Mouse (Mus musculus): Measurements from ENCODE around the gene Grm1.
"Not testable (repeated sequence)": the region's sequence is repeated elsewhere in the genome, so short reads cannot be mapped to it uniquely, and the experiment has no call there.

Grm1 gene

DNA sequence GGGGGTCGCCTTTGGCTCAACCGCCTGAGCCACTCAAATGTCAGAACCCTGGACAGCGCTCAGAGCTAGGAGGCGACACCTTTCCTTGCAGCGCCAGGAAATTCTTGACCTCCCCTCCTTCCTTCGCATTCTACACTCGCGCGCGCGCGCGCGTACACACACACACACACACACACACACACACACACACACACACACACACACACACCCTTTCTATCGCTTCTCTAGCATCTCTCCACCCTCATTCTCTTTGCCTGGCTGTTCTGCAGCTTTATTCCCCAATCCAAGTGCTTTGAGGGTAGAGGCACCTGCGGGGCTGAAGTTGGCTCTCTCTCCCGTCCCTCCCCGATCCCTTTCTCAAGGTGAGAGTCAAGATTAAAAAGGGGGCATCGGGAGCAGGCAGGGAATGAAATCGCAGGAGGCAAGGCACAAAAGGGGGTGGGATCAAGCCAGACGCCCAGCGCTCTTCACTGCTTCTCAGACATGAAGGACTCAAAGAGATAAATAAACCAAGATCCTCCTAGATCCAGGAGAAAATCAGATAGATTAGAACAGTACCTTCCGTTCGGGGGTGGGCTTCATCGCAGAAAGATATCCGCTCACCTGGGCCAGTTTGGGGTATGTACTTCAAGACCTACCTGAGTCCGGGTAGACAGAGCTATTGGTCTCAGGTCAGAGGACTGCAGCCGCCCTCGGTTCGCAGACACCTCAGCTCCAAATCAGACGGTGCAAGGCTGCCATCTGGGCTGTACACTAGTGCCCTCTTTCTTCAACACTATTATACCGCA lies at the start of gene Grm1:
TSS of gene Grm1 (minus strand) at position 746 of the 788 bp plus-strand sequence.
- DNase-seq: no peak

DNA sequence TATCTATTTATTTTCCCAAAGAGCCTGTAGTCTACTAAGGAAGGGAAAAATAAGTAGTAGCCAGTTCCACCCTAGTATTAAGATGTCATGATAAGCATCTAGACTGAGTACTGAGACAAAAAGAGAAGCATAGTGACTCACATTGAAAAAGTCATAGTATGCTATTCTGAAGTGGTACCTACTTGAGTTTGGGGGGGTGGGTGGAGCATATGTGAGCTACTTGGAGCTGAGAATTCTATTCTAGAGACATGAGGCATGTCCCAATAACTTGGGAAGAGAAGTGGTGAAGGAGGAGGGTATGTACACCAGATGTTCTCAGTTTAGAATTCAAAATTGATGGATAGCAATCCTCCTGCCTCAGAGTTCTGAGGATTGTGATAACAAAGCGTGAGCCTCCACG lies 39.6 kb upstream of the Grm1 start:
- no peak for DNase-seq

DNA sequence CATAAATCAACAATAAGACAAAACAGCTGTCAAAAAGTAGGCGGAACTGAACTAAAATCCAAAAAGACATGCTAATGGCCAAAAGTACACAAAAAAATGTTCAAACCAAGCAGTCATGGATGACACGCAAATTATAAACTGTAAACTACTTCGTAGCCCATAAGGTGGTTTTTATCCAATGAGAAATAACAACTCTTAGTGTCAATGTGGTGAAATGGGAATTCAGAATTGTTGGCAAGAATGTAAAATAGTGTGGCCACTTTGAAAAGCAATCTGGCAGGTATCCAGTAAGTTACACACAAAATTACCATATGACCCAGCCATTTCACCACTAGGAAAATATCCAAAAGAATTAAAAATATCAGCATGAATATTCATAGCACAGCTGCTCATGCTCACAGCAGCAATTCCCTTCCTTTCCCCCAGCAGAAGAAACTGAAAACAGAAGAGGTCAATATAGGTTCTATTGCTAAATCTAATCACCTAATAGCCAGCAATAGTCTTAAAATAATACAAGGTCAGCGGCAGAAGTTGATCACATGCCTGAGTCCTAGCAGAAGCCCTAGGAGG lies 16.4 kb upstream of the Grm1 start:
- DNase-seq: no peak

GRCm38 (mm10) chr10:11086348-11086747 lies 4.2 kb upstream of the Grm1 start:
- no peak for DNase-seq

- DNase-seq: no peak
Observed at GRCm38 (mm10) chr10:11080725-11081610, 1.2 kb downstream of the Grm1 start.

DNA sequence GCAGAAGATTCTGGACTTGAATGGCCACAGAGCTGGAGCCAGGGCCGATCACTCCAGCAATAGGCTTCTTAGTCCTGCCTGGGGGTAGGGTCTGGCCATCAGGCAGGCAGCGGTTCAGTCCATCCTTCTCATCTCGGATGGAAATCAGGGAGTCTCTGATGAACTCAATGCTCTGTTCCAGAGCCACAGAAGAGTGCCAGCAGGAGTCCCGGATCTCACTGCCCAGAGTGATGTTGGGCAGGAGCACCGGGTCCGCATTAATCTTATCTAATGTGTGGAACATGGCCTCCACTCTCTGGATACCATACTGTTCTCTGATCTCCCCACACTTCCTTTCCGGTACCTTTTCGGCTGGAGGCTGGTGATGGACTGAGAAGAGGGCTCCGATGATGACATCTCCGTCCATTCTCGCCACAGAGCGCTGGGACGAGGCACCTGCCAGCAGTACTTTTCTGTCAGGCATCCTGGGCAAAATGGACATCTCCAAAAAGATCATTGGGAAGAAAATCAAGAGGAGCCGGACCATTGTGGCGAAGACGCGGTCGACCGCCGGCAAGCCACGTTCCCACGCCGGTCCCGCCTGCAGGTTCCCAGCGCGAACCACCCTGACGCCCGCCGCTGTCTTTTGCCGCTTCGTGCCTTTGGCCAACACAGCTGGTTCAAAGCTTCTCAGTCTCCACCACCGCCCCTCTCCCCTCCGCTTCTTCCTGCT lies 2.0 kb downstream of the Grm1 start:
- no peak for DNase-seq

DNA sequence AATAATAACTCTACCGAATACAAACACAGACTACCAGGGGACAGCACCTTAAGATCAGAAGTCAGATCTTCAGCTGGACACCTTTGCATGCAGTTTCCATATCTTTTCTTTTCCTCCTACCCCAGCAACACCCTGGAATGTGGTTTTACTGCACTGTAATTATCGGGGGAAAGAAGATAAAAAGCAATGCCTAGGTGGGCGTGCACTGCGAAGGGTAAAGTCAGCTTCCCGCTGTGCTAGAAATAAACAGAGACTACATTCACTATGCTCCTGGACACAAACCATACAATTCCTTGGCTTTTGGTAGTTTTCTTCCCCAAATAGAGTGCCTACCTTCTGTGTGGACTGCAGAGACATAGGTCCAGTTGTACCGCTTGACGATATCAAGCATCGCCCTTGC lies 2.6 kb downstream of the Grm1 start:
- no peak for DNase-seq

DNA sequence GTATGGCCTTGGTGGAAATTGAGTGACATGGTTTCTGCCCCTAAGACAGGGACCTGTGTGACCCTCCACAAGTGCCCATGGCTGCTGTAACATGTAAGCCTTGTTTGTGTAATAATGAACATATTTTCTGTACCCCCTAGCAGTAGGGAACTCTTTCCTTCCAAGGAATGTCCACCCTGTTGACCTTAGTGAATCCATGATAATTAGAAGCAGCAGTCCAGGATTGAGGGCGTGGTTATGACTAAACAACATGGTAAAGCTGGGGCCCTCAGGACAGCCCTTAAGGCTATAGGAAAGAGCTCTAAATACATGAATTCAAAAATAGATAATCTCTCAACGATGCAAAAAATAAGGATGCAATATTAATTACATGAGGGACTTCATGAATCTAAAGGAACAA lies 17.0 kb downstream of the Grm1 start:
- no peak for DNase-seq

DNA sequence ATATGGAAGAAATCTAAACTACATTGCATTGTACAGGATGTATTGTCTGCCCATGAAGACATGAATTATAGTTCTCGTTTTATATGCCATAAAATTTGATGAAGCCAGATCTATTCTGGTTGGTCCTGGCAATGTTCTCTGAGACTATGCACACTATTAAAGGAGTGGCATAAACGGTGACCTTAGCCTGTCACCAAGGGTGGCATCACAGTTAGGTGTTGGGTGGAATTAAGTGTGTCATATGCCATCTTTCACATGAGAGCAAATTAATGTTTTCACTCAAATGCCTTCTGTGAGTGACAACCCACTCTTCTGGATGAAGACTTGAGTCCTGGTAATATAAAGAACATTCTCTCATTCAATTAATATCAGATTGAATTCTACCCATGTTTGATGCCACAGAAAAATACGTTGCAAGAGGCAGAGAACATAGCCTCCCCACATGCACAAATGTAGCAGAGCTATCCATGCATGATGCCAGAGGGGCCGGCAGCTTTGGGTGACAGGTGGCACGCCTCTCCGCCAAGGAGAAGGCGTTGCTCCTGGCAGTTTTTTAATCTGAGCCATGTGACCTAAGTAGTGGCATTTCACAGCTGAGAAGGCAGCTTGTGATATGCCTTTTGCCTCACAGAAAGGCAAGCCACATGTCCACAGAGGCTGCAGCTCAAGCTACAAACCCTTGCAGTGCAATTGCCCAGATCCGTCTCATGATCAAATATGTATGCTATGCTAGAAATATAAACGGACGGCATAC lies 20.7 kb downstream of the Grm1 start:
- DNase-seq: no peak

- DNase-seq: no peak
Observed at GRCm38 (mm10) chr10:11049361-11049760, 32.8 kb downstream of the Grm1 start.

DNA sequence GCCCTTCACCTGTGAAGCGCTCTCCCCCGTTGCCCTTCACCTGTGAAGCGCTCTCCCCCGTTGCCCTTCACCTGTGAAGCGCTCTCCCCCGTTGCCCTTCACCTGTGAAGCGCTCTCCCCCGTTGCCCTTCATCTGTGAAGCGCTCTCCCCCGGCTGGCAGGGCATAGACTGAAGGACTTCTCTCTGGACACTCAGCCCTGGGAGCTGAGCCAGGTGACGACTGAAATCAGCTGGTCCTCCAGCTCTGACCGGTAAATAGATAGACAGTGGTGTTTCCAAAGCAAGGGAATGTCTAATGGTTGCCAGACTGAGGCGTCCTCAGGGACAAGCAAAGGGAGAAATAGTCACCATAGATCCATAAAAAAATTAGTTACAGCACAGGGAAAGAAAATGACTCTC lies 36.7 kb downstream of the Grm1 start:
- DNase-seq: not testable (repeated sequence)

DNA sequence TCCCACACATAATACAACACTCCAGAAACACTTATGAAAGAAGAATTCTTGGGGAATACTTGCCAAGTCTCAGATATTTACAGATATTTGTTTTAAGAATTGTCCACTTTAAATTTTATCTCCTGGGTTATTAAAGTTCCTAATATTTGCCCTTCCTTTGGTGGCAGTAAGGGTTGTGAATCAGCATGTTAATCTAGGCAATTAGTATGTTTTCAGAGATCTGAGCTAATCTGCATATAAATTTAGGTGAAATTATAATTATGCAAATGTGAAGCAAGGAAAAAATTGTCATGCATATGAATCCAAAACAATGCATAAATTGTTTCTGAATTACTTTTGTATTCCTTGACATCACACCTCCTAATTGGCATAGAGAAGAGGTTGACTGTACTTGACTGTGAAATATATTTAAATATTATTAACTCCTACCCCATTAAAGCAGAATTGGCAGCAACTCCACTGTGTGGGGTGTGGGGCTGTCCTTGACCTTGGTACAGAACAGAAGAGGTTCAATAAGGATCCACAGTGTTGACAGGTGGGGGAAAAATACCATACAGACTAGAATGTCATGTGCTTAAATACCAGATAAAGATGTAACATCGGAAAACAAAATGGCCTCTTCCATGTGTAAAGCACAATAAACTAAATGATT lies 37.6 kb downstream of the Grm1 start:
- DNase-seq: no peak

- DNase-seq: no peak
Observed at GRCm38 (mm10) chr10:11039323-11039722, 42.8 kb downstream of the Grm1 start.

DNA sequence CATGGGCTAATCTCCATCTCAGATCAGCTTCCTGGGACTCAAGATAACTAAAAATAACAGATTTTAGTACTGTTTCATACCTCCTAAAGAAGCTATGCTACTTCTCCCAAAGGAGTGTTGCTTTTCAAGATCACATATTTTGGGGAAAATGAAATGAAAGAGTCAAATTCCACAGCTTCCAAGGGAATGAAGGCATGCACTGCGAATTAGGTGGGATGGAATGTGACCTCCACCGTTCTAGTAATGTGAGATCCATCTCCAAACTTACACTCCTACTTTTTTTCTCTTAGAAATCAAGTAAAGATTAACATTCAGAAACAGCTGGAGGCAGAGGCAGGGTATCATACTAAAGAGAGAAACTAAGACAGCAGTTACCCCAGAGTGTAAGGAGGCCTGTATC lies 49.9 kb downstream of the Grm1 start:
- DNase-seq: no peak

- DNase-seq: no peak
Observed at GRCm38 (mm10) chr10:11025764-11026518, 56.2 kb downstream of the Grm1 start.

- DNase-seq: no peak
Observed at GRCm38 (mm10) chr10:11018970-11019531, 63.1 kb downstream of the Grm1 start.

- no peak for DNase-seq
Observed at GRCm38 (mm10) chr10:11013653-11014052, 68.5 kb downstream of the Grm1 start.

DNA sequence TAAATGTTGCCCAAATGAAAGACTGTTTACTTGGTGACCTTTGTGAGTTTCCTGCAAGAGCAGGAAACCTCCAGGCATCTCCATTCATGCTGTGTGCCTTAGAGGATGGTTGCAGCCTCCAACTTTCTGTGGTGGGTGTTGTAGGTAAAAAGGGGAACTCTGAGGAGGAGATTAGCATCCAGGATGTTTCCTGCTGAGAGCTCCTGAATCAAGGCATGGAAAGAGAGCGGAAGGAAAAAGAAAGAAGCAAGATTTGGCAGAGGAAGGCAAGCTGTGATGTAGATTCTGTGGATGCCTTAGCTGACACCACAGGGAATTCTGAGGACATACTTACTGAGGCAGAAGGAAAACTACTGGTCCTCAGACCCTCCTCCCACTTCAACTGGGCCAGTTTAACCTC lies 85.4 kb downstream of the Grm1 start:
- DNase-seq: no peak

GRCm38 (mm10) chr10:10991708-10992107 lies 90.4 kb downstream of the Grm1 start:
- no peak for DNase-seq

DNA sequence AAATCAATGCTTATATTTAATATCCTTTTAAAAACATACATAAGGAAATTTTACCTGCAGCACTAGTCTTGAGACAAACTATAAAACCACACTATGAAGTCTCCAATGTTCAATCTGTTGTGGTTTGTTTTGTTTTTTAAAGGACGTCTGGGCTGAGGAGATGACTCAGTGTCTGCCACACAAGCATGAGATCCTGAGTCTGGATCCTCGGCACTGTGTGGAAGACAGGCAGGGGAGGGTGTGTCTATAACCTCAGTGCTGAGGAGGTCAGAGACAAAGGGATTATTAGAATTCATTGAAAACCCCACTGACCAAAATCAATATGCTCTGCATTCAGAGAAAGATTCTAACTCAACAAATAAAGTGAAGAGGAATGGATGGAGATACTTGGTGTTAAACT lies 110.8 kb downstream of the Grm1 start:
- no peak for DNase-seq
